Mouse (Mus musculus) G1E (cell line): ENCODE data around the gene Sorl1. TPM values are rescaled to one million over a fixed set of nuclear protein-coding genes. Genes with fewer than 3 reads are reported as not detected.

Experiments used
- ATAC-seq: 2 replicates; pipeline ENCODE4 v1.8.0; 2016; ENCODE audit warnings: mild to moderate bottlenecking; ENCODE audit not compliant: insufficient number of reproducible peaks, poor library complexity, low FRiP score, severe bottlenecking; ENCODE audit errors: extremely low read depth
- DNase-seq: peaks from one replicate; pipeline ENCODE4 v3.0.0; 2012; ENCODE audit warnings: low spot score
- H3K27me3 ChIP-seq: 2 replicates; pipeline ENCODE4 v1.6.1; 2012; ENCODE audit warnings: mild to moderate bottlenecking, low read length, inconsistent platforms; ENCODE audit not compliant: insufficient read depth
- H3K36me3 ChIP-seq: replicated peaks from 2 replicates; pipeline ENCODE3; 2012; ENCODE audit warnings: mild to moderate bottlenecking, inconsistent platforms
- H3K4me1 ChIP-seq: 2 replicates; pipeline ENCODE4 v1.6.1; 2012; ENCODE audit warnings: low read depth, low read length, inconsistent platforms, mixed read lengths; ENCODE audit not compliant: insufficient read depth
- H3K4me3 ChIP-seq: 2 replicates; pipeline ENCODE4 v1.5.1; 2012; ENCODE audit warnings: low read depth, mild to moderate bottlenecking, inconsistent platforms, low read length, moderate library complexity, mixed read lengths
- H3K9me3 ChIP-seq: replicated peaks from 2 replicates; pipeline ENCODE4 v1.6.1; 2012; ENCODE audit warnings: inconsistent platforms
- CTCF ChIP-seq: IDR thresholded peaks from 2 replicates; pipeline ENCODE4 v1.5.1; 2012; ENCODE audit warnings: low read depth, low read length, inconsistent platforms, mixed read lengths
- GATA1 ChIP-seq: IDR thresholded peaks from 2 replicates; pipeline ENCODE4 v1.6.1; 2012; ENCODE audit warnings: borderline replicate concordance, low read length, inconsistent platforms, mixed read lengths
- GATA2 ChIP-seq: IDR thresholded peaks from 2 replicates; pipeline ENCODE4 v1.6.1; 2012; ENCODE audit warnings: low read depth, low read length, inconsistent platforms, borderline replicate concordance
- POLR2AphosphoS5 ChIP-seq: IDR thresholded peaks from 2 replicates; pipeline ENCODE4 v1.6.1; 2012; ENCODE audit warnings: low read depth, low read length, inconsistent platforms; ENCODE audit not compliant: insufficient replicate concordance
- TAL1 ChIP-seq: conservative IDR thresholded peaks from 2 replicates; pipeline ENCODE4 v1.6.1; 2012; ENCODE audit warnings: low read depth, low read length, inconsistent platforms, mixed read lengths
- polyA plus RNA-seq: library from polyadenylated mRNA; stranded (reverse); fragments of >175 nt; gene quantifications from 2 replicates; pipeline ENCODE4 v1.2.3, GENCODE M21; 2012
- total RNA-seq, 2 experiments: library from RNA; stranded (forward) in 1 of 2; stranded (reverse) in 1 of 2; fragments of 200-1000 nt in 1 of 2; fragments of >200 nt in 1 of 2; fragmentation: Nextera tagmentation in 1 of 2; gene quantifications; 2 replicates each; pipeline ENCODE4 v1.2.3; 2014 to 2017

The Sorl1 gene
- total and polyA plus RNA-seq, 3 experiments: under 0.01 to 0.05 TPM; not detected in 1

GRCm38 (mm10) chr9:41980796-41981195, 143.3 kb downstream of the Sorl1 start:
- H3K4me1 ChIP-seq: no peaks in the 10 kb centered on the region
- H3K4me3 ChIP-seq: no peak overlapping the region
- H3K9me3 ChIP-seq: peaks cover 21% of the 10 kb centered on the region
- no peaks in the 10 kb centered on the region for H3K36me3 ChIP-seq
- TF ChIP-seq GATA2: no peak
- no peak for TF ChIP-seq TAL1
- no peak for TF ChIP-seq POLR2AphosphoS5
- no peak for TF ChIP-seq CTCF
- TF ChIP-seq GATA1: no peak
- no peak for DNase-seq
- H3K27me3 ChIP-seq: no peaks in the 10 kb centered on the region
- ATAC-seq: no peak

GRCm38 (mm10) chr9:41978366-41978765, 145.7 kb downstream of the Sorl1 start:
- H3K27me3 ChIP-seq: no peaks in the 10 kb centered on the region
- TF ChIP-seq GATA1: no peak
- no peak for TF ChIP-seq CTCF
- no peak for TF ChIP-seq POLR2AphosphoS5
- TF ChIP-seq GATA2: no peak
- TF ChIP-seq TAL1: no peak
- H3K9me3 ChIP-seq: peaks cover 22% of the 10 kb centered on the region
- ATAC-seq: no peak
- no peaks in the 10 kb centered on the region for H3K36me3 ChIP-seq
- no peaks in the 10 kb centered on the region for H3K4me1 ChIP-seq
- H3K4me3 ChIP-seq: no peak overlapping the region
- DNase-seq: no peak

- H3K9me3 ChIP-seq: peaks cover 16% of the 10 kb centered on the region
- no peaks in the 10 kb centered on the region for H3K4me1 ChIP-seq
- no peak for DNase-seq
- no peaks in the 10 kb centered on the region for H3K36me3 ChIP-seq
- no peaks in the 10 kb centered on the region for H3K27me3 ChIP-seq
- no peak for TF ChIP-seq GATA1
- TF ChIP-seq POLR2AphosphoS5: no peak
- TF ChIP-seq GATA2: no peak
- no peak for TF ChIP-seq TAL1
- TF ChIP-seq CTCF: no peak
- ATAC-seq: no peak
- H3K4me3 ChIP-seq: no peak overlapping the region
Measured at GRCm38 (mm10) chr9:41975968-41976367, 148.1 kb downstream of the Sorl1 start.

- H3K4me3 ChIP-seq: no peak overlapping the region
- H3K27me3 ChIP-seq: no peaks in the 10 kb centered on the region
- no peak for TF ChIP-seq GATA1
- TF ChIP-seq POLR2AphosphoS5: no peak
- no peak for TF ChIP-seq CTCF
- TF ChIP-seq GATA2: no peak
- TF ChIP-seq TAL1: no peak
- no peak for ATAC-seq
- no peak for DNase-seq
- H3K4me1 ChIP-seq: no peaks in the 10 kb centered on the region
- H3K9me3 ChIP-seq: peaks cover 17% of the 10 kb centered on the region
- H3K36me3 ChIP-seq: no peaks in the 10 kb centered on the region
Measured at GRCm38 (mm10) chr9:41974661-41975060, 149.4 kb downstream of the Sorl1 start.

GRCm38 (mm10) chr9:41973775-41974657, 150.1 kb downstream of the Sorl1 start:
- H3K4me3 ChIP-seq: no peak overlapping the region
- no peaks in the 10 kb centered on the region for H3K4me1 ChIP-seq
- peaks cover 22% of the 10 kb centered on the region for H3K9me3 ChIP-seq
- TF ChIP-seq TAL1 (no peak), POLR2AphosphoS5 (no peak), CTCF (no peak), GATA2 (no peak), GATA1 (no peak)
- no peaks in the 10 kb centered on the region for H3K36me3 ChIP-seq
- ATAC-seq (no peak), DNase-seq (no peak)
- H3K27me3 ChIP-seq: no peaks in the 10 kb centered on the region

- DNase-seq (no peak), ATAC-seq (no peak)
- Histone ChIP-seq H3K9me3 (peaks cover 9% of the 10 kb centered on the region), H3K4me1 (no peaks in the 10 kb centered on the region), H3K27me3 (no peaks in the 10 kb centered on the region), H3K36me3 (no peaks in the 10 kb centered on the region), H3K4me3 (no peak overlapping the region)
- no peak for TF ChIP-seq TAL1
- no peak for TF ChIP-seq POLR2AphosphoS5
- no peak for TF ChIP-seq GATA1
- TF ChIP-seq GATA2: no peak
- TF ChIP-seq CTCF: no peak
Measured at GRCm38 (mm10) chr9:41969961-41970360, 154.1 kb downstream of the Sorl1 start.
